Mouse (Mus musculus) kidney, embryonic 16.5 days (tissue): ENCODE results near the gene Cela2a. TPM values are rescaled to one million over a fixed set of nuclear protein-coding genes. Genes with fewer than 3 reads are reported as not detected.
A peak's percentile ranks its signal among the peaks of the same experiment; 100 is the strongest.

ENCODE experiments used
- ATAC-seq: fragments of 200-750 bp; cut with Nextera tagmentation; 2 replicates; pipeline ENCODE4 v1.8.0; 2017; ENCODE audit warnings: moderate TSS enrichment; ENCODE audit not compliant: low FRiP score, low TSS enrichment
- H3K27ac ChIP-seq: fragments of 300-500 bp; sonication (generic); 2 replicates; pipeline ENCODE4 v1.5.1; 2014; ENCODE audit warnings: low read length
- H3K27me3 ChIP-seq: fragments of 300-500 bp; sonication (generic); 2 replicates; pipeline ENCODE4 v1.6.1; 2014; ENCODE audit warnings: low read length, control low read depth, mixed read lengths; ENCODE audit not compliant: insufficient read depth
- H3K36me3 ChIP-seq: fragments of 300-500 bp; sonication (generic); 2 replicates; pipeline ENCODE4 v1.6.1; 2014; ENCODE audit warnings: low read length, control low read depth, mixed read lengths; ENCODE audit not compliant: insufficient read depth
- H3K4me1 ChIP-seq: fragments of 300-500 bp; sonication (generic); 2 replicates; pipeline ENCODE4 v1.6.1; 2014; ENCODE audit warnings: low read length, control low read depth, mixed read lengths; ENCODE audit not compliant: insufficient read depth
- H3K4me2 ChIP-seq: fragments of 300-500 bp; sonication (generic); replicated peaks from 2 replicates; pipeline ENCODE4 v1.6.1; 2014; ENCODE audit warnings: low read depth, low read length
- H3K4me3 ChIP-seq: fragments of 300-500 bp; sonication (generic); 2 replicates; pipeline ENCODE4 v1.5.1; 2014; ENCODE audit warnings: mild to moderate bottlenecking, low read length
- H3K9ac ChIP-seq: fragments of 300-500 bp; sonication (generic); replicated peaks from 2 replicates; pipeline ENCODE4 v1.6.1; 2014; ENCODE audit warnings: low read length
- H3K9me3 ChIP-seq: fragments of 300-500 bp; sonication (generic); 2 replicates; pipeline ENCODE4 v1.6.1; 2016; ENCODE audit warnings: low read length, control low read depth
- WGBS: fragments of 180-500 bp; shearing (Covaris S2); extraction: QIAGEN DNeasy Blood & Tissue Kit; methylation state at CpG from one replicate; pipeline ENCODE4 v1.1.7; 2014; 5-methylcytosine and 5-hydroxymethylcytosine counted together
- polyA plus RNA-seq: library from polyadenylated mRNA; unstranded; fragments of >200 nt; fragmentation: Nextera tagmentation; extraction: Ambion mirVana; gene quantifications from 2 replicates; pipeline ENCODE4 v1.2.1, GENCODE M21; 2015

Cela2a gene
- polyA plus RNA-seq, 1 experiment from 2014 or later = not detected

DNA sequence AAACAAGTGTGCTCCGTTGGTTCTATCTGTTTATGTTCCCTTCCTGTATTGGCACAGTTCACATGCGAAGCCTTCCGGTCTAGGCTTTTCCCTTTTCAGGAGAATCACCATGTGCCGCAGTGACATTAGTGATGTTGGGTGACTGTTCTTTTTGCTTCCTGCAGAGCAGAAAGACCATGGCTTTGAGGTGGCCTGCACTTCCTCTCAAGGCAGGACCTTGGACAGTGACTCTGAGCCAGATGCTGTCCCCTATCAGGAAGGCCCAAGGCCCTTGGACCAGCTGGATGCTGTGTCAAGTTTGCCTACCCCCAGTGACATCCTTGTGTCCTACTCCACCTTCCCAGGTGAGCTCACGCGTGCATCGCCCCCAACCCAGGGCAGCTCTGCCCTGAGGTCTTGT lies 14.6 kb downstream of the Cela2a start:
- 98% methylated on average over 7 of the region's 7 CpGs for WGBS
- H3K36me3 ChIP-seq = peaks cover 63% of the 10 kb centered on the region
- H3K4me1 ChIP-seq = no peaks in the 10 kb centered on the region
- H3K27ac ChIP-seq = no peak overlapping the region
- H3K9ac ChIP-seq = no peak overlapping the region
- H3K4me2 ChIP-seq = no peak overlapping the region
- ATAC-seq = no peak
- no peak overlapping the region for H3K4me3 ChIP-seq
- no peaks in the 10 kb centered on the region for H3K27me3 ChIP-seq
- no peaks in the 10 kb centered on the region for H3K9me3 ChIP-seq

DNA sequence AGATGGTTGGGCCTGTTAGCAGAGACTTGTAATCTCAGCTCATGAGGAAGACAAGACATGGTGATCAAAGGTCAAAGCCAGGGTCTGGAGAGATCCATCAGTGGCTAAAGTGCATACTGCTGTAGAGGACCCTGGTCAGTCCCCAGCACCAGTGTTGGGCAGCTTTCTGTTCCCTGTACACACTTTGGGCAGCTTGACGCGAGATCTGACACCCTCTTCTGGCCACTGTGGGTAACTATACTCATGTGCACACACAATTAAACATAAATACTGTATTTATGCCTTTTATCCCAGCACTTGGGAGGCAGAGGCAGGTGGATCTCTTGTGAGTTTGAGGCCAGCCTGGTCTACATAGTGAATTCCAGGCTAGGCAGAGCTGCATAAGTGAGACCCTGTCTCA lies 15.0 kb downstream of the Cela2a start:
- Histone ChIP-seq H3K4me1 (no peaks in the 10 kb centered on the region), H3K4me2 (no peak overlapping the region), H3K27me3 (no peaks in the 10 kb centered on the region), H3K9me3 (no peaks in the 10 kb centered on the region), H3K36me3 (peaks cover 67% of the 10 kb centered on the region), H3K4me3 (no peak overlapping the region), H3K9ac (no peak overlapping the region), H3K27ac (no peak overlapping the region)
- 96% methylated on average over 2 of the region's 2 CpGs for WGBS
- ATAC-seq = no peak

GRCm38 (mm10) chr4:141809850-141810464 lies 16.0 kb downstream of the Cela2a start:
- H3K4me3 ChIP-seq = no peak overlapping the region
- H3K9me3 ChIP-seq = no peaks in the 10 kb centered on the region
- H3K9ac ChIP-seq = no peak overlapping the region
- H3K27ac ChIP-seq = no peak overlapping the region
- no peak for ATAC-seq
- WGBS = 81% methylated on average over 8 of the region's 8 CpGs
- H3K4me1 ChIP-seq = no peaks in the 10 kb centered on the region
- H3K4me2 ChIP-seq = no peak overlapping the region
- peaks cover 77% of the 10 kb centered on the region for H3K36me3 ChIP-seq
- no peaks in the 10 kb centered on the region for H3K27me3 ChIP-seq

GRCm38 (mm10) chr4:141805886-141806285 lies 20.1 kb downstream of the Cela2a start:
- no peak overlapping the region for H3K27ac ChIP-seq
- no peak overlapping the region for H3K9ac ChIP-seq
- no peak overlapping the region for H3K4me2 ChIP-seq
- no peak overlapping the region for H3K4me3 ChIP-seq
- H3K4me1 ChIP-seq = no peaks in the 10 kb centered on the region
- H3K9me3 ChIP-seq = no peaks in the 10 kb centered on the region
- H3K27me3 ChIP-seq = no peaks in the 10 kb centered on the region
- H3K36me3 ChIP-seq = peaks cover 73% of the 10 kb centered on the region
- ATAC-seq = no peak
- 97% methylated on average over 8 of the region's 8 CpGs for WGBS

GRCm38 (mm10) chr4:141804105-141804504 lies 21.9 kb downstream of the Cela2a start:
- Histone ChIP-seq H3K4me1 (no peaks in the 10 kb centered on the region), H3K4me3 (no peak overlapping the region), H3K9ac (no peak overlapping the region), H3K27ac (no peak overlapping the region), H3K27me3 (no peaks in the 10 kb centered on the region), H3K4me2 (no peak overlapping the region), H3K9me3 (no peaks in the 10 kb centered on the region), H3K36me3 (peaks cover 62% of the 10 kb centered on the region)
- 92% methylated on average over 4 of the region's 4 CpGs for WGBS
- ATAC-seq = no peak

- no peak for ATAC-seq
- no peak overlapping the region for H3K27ac ChIP-seq
- H3K4me1 ChIP-seq = peaks cover 20% of the 10 kb centered on the region
- H3K36me3 ChIP-seq = peaks cover 10% of the 10 kb centered on the region; the same call in 1 of the 2 replicates
- no peak overlapping the region for H3K4me3 ChIP-seq
- no peak overlapping the region for H3K9ac ChIP-seq
- no peaks in the 10 kb centered on the region for H3K9me3 ChIP-seq
- H3K27me3 ChIP-seq = no peaks in the 10 kb centered on the region
- WGBS = 92% methylated on average over 5 of the region's 5 CpGs
- H3K4me2 ChIP-seq = no peak overlapping the region
Measured at GRCm38 (mm10) chr4:141797545-141797944, 28.4 kb downstream of the Cela2a start.

GRCm38 (mm10) chr4:141796954-141797353 lies 29.0 kb downstream of the Cela2a start:
- Histone ChIP-seq H3K9ac (no peak overlapping the region), H3K27ac (no peak overlapping the region), H3K4me1 (peaks cover 20% of the 10 kb centered on the region), H3K4me3 (no peak overlapping the region), H3K9me3 (no peaks in the 10 kb centered on the region), H3K4me2 (no peak overlapping the region), H3K27me3 (no peaks in the 10 kb centered on the region), H3K36me3 (peaks cover 10% of the 10 kb centered on the region; the same call in 1 of the 2 replicates)
- WGBS = 79% methylated on average over 4 of the region's 4 CpGs
- ATAC-seq = no peak

- Histone ChIP-seq H3K9ac (0 out of 2 replicates have a peak overlapping the region, but pooled peaks have one; percentile 12), H3K4me3 (no peak overlapping the region), H3K4me1 (peaks cover 20% of the 10 kb centered on the region), H3K27me3 (no peaks in the 10 kb centered on the region), H3K36me3 (peaks cover 10% of the 10 kb centered on the region; the same call in 1 of the 2 replicates), H3K9me3 (no peaks in the 10 kb centered on the region), H3K27ac (no peak overlapping the region), H3K4me2 (no peak overlapping the region)
- 71% methylated on average over 7 of the region's 7 CpGs for WGBS
- ATAC-seq = no peak
Measured at GRCm38 (mm10) chr4:141796356-141796755, 29.6 kb downstream of the Cela2a start.

- Histone ChIP-seq H3K4me3 (peak overlapping the region; percentile 78), H3K27ac (peak overlapping the region; percentile 98), H3K27me3 (no peaks in the 10 kb centered on the region), H3K9ac (peak overlapping the region; percentile 80), H3K4me1 (peaks cover 29% of the 10 kb centered on the region), H3K36me3 (peaks cover 10% of the 10 kb centered on the region; the same call in 1 of the 2 replicates), H3K4me2 (peak overlapping the region; percentile 77), H3K9me3 (no peaks in the 10 kb centered on the region)
- ATAC-seq = no peak
- 8% methylated on average over 5 of the region's 5 CpGs for WGBS
Measured at GRCm38 (mm10) chr4:141794152-141794535, 31.8 kb downstream of the Cela2a start.

DNA sequence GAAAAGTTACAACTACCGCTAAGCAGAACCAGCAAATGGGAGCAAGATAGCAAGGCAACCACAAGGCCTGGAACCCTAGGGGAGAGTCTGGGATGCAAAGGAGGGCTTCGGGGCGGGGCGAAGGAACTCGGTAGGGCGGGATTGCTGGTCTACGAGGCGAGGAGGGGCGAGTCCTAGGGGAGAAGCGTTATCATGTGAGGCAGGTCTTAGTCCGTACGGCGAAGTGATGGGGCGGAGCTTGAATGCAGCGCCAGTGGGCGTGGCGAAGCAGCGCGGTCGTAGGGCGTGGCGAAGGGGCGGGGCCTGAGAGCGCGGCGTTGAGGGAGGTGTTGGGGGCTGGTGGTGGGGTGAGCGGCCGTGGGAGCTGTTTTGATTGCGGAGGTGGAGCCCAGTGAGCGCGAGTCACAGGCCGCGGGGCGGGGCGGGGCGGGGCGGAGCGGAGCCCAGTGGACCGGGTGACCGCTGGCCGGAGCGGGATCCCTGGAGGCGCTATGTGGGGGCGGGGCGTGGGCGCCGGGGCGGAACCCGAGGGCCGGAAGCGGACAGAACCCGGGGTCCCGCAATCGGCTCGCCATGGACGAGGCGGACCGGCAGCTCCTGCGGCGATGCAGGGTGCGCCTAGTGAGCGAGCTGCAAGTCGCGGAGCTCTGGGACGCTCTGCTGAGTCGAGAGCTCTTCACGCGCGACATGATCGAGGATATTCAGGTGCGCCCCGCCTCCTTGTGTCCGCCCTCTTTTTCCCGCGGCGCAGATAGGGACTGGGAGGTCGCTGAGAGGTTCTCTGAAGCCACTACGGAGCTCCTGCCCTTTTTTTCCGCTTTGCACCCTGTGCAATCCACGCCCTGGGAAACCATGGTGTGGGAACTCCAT lies 32.4 kb downstream of the Cela2a start, which contains the start of gene Casp9:
Gene Casp9, plus strand, starts transcription at position 331 of the 870 bp plus-strand sequence.
- peaks cover 10% of the 10 kb centered on the region; the same call in 1 of the 2 replicates for H3K36me3 ChIP-seq
- peak within 1 kb of the TSS; percentile 77 for H3K4me2 ChIP-seq
- H3K27me3 ChIP-seq = no peaks in the 10 kb centered on the region
- peak within 1 kb of the TSS; percentile 98 for H3K27ac ChIP-seq
- ATAC-seq = peak; percentile 86
- H3K4me3 ChIP-seq = peak within 1 kb of the TSS; percentile 78
- WGBS = under 1% methylated on average over 71 of the region's 80 CpGs
- H3K9ac ChIP-seq = peak within 1 kb of the TSS; percentile 80
- H3K4me1 ChIP-seq = peaks cover 29% of the 10 kb centered on the region
- no peaks in the 10 kb centered on the region for H3K9me3 ChIP-seq
